Mouse (Mus musculus): ENCODE data around the gene Slc10a6. TPM values are rescaled to one million over a fixed set of nuclear protein-coding genes. Genes with fewer than 3 reads are reported as not detected.

Gene Slc10a6
- 0.90 and 0.99 TPM in 2 replicates for polyA plus RNA-seq (2012; rRNA removed)

DNA sequence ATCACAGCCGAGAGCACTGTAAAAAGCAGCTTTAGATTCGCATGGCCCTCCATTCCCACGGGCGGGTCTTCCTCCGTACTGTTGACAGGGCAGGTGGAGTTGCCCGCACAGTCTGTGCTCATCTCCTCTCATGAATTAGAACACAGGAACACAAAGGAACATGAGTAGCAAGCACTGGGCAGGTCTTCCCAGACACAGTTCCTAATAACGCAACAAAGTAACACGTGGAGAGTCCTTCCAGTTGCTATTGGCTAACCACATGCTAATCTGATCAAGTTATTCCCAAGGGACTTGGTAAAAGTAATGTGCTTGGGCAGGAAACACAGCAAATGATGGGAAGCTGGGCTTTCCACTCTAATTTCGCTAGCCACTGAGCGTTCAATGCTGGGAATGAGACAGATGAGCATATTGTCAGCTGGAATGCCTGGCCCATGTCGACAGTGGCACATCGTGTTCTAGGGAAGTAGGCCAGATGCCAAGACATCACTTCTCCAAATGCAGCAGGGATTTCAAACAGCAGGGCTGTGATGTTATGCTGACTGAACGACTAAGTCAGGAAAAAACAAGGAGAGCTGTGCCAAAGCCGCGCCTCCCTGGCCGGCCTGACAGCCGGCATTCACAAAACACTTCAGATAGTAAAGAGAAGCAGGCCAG is at the start of gene Slc10a6:
Gene Slc10a6, minus strand, starts transcription at position 293 of the 654 bp plus-strand sequence.
- Histone ChIP-seq H3K27ac (ENCODE audit: insufficient read depth, low read length) (peak within 1 kb of the TSS; percentile 25; the same call in 1 of the 2 replicates), H3K27me3 (ENCODE audit: control insufficient read depth, insufficient read depth, low read length) (no peaks in the 10 kb centered on the region), H3K4me1 (ENCODE audit: control insufficient read depth, insufficient read depth, insufficient read length) (0 out of 2 replicates have a peak, but pooled peaks cover 2% of the 10 kb centered on the region), H3K36me3 (ENCODE audit: control insufficient read depth, insufficient read depth, low read length) (no peaks in the 10 kb centered on the region), H3K4me3 (ENCODE audit: extremely low read depth, insufficient read depth, insufficient read length) (no peak within 1 kb of the TSS)
- WGBS = 65% methylated on average over 17 of the region's 17 CpGs
- TF ChIP-seq CTCF (IDR thresholded peaks at IDR 0.05; ENCODE audit: extremely low read depth, insufficient read depth, insufficient read length, insufficient replicate concordance) = no peak
- no peak for TF ChIP-seq POLR2A (IDR thresholded peaks at IDR 0.05; ENCODE audit: low read depth, low read length)
- no peak for DNase-seq (ENCODE audit: low read depth in 1 of 2, low spot score in 2 of 2)

DNA sequence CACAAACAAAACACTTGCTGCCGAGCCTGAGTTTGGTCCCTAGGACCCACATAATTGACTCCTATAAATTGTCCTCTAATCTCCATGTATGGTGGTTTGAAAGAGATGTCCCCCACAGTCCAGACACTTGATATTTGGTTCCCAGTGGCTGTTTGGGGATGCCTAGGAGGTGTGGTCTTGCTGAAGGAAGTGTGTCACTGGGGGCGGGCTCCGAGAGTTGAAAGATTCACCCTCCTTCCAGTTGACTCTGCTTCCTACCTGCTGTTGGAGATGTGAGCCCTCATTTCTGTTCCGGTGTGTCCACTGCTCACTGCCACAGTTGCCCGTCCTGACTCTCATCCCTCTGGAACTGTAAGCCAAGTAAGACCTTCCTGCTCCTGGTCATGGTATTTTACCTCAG is 49.8 kb upstream of the Slc10a6 start:
- Histone ChIP-seq H3K4me1 (ENCODE audit: control insufficient read depth, insufficient read depth, insufficient read length) (no peaks in the 10 kb centered on the region), H3K27me3 (ENCODE audit: control insufficient read depth, insufficient read depth, low read length) (no peaks in the 10 kb centered on the region), H3K27ac (ENCODE audit: insufficient read depth, low read length) (no peak overlapping the region), H3K36me3 (ENCODE audit: control insufficient read depth, insufficient read depth, low read length) (no peaks in the 10 kb centered on the region), H3K4me3 (ENCODE audit: extremely low read depth, insufficient read depth, insufficient read length) (no peak overlapping the region)
- no peak for DNase-seq (ENCODE audit: low read depth in 1 of 2, low spot score in 2 of 2)
- WGBS = 92% methylated on average over 5 of the region's 5 CpGs
- TF ChIP-seq CTCF (IDR thresholded peaks at IDR 0.05; ENCODE audit: extremely low read depth, insufficient read depth, insufficient read length, insufficient replicate concordance) (no peak), POLR2A (IDR thresholded peaks at IDR 0.05; ENCODE audit: low read depth, low read length) (no peak)

DNA sequence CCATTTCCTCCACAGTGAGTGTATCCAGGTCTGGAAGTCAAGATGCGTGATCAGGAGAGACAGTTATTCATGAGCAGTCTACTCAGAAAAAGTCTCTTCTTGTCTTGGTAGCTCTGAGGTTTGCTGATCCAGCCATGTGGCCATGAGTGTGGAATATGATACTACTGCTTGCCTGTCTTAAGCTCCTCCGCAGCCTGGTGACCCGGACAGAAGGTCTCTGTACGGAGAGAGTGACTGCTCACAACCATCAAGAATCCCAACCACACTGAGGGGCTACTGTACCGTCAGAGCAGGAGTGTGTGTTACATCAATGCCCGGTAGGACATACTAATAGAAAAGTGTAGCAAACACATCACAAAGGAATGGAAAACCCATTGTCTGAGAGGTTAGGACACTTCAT is 48.7 kb upstream of the Slc10a6 start:
- H3K27me3 ChIP-seq (ENCODE audit: control insufficient read depth, insufficient read depth, low read length) = no peaks in the 10 kb centered on the region
- no peaks in the 10 kb centered on the region for H3K4me1 ChIP-seq (ENCODE audit: control insufficient read depth, insufficient read depth, insufficient read length)
- DNase-seq (ENCODE audit: low read depth in 1 of 2, low spot score in 2 of 2) = no peak
- no peak for TF ChIP-seq CTCF (IDR thresholded peaks at IDR 0.05; ENCODE audit: extremely low read depth, insufficient read depth, insufficient read length, insufficient replicate concordance)
- TF ChIP-seq POLR2A (IDR thresholded peaks at IDR 0.05; ENCODE audit: low read depth, low read length) = no peak
- H3K4me3 ChIP-seq (ENCODE audit: extremely low read depth, insufficient read depth, insufficient read length) = no peak overlapping the region
- no peaks in the 10 kb centered on the region for H3K36me3 ChIP-seq (ENCODE audit: control insufficient read depth, insufficient read depth, low read length)
- H3K27ac ChIP-seq (ENCODE audit: insufficient read depth, low read length) = no peak overlapping the region
- 90% methylated on average over 6 of the region's 6 CpGs for WGBS

DNA sequence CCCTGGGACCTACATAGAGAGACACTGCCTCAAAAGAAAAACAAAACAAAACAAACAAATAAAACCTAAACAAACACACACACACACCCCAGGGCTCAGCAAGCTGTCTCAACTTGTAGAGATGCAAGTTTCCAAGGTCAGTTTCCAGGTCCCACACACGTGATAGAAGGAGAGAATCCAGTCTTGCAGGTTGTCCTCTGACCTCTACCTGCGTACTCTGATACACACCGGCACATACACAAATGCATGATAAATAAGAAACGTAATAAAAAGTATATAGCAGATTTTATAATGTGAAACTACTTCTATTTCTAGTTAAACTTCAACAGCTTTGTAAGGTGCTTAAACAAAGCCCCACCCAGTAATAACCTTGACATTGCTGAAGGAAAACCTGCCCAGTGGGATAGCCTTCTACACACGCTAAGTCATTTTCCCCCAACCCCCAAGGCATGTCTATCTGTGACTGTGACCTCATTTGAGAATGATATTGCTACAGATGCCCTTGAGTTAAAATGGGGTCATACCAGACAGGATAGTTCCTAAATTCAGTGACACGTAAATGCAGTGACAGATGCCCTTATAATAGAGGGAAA is 47.2 kb upstream of the Slc10a6 start:
- Histone ChIP-seq H3K27ac (ENCODE audit: insufficient read depth, low read length) (no peak overlapping the region), H3K4me3 (ENCODE audit: extremely low read depth, insufficient read depth, insufficient read length) (no peak overlapping the region), H3K27me3 (ENCODE audit: control insufficient read depth, insufficient read depth, low read length) (no peaks in the 10 kb centered on the region), H3K36me3 (ENCODE audit: control insufficient read depth, insufficient read depth, low read length) (no peaks in the 10 kb centered on the region), H3K4me1 (ENCODE audit: control insufficient read depth, insufficient read depth, insufficient read length) (no peaks in the 10 kb centered on the region)
- DNase-seq (ENCODE audit: low read depth in 1 of 2, low spot score in 2 of 2) = no peak
- WGBS = 90% methylated on average over 6 of the region's 6 CpGs
- TF ChIP-seq POLR2A (IDR thresholded peaks at IDR 0.05; ENCODE audit: low read depth, low read length) = no peak
- no peak for TF ChIP-seq CTCF (IDR thresholded peaks at IDR 0.05; ENCODE audit: extremely low read depth, insufficient read depth, insufficient read length, insufficient replicate concordance)

DNA sequence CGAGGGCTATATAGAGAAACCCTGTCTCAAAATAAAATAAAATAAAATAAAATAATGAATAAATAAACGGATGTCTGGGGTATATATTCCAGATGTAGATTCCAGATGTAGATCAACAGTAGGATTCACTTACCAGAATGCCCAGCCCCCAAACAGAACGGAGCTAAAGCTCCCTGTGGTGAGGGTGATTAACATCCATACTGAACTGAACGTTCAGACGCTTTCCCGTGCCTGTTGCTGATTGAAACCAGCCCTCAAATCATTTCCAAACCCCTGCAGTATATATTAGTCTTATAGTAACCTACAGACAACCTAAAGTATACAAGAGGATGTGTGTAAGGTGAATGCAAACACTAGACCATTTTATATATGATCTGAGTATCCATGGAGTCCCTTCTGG is 45.3 kb upstream of the Slc10a6 start:
- H3K27ac ChIP-seq (ENCODE audit: insufficient read depth, low read length) = no peak overlapping the region
- WGBS = 88% methylated on average over 6 of the region's 6 CpGs
- TF ChIP-seq CTCF (IDR thresholded peaks at IDR 0.05; ENCODE audit: extremely low read depth, insufficient read depth, insufficient read length, insufficient replicate concordance) (no peak), POLR2A (IDR thresholded peaks at IDR 0.05; ENCODE audit: low read depth, low read length) (no peak)
- no peaks in the 10 kb centered on the region for H3K27me3 ChIP-seq (ENCODE audit: control insufficient read depth, insufficient read depth, low read length)
- no peak for DNase-seq (ENCODE audit: low read depth in 1 of 2, low spot score in 2 of 2)
- H3K4me3 ChIP-seq (ENCODE audit: extremely low read depth, insufficient read depth, insufficient read length) = no peak overlapping the region
- H3K4me1 ChIP-seq (ENCODE audit: control insufficient read depth, insufficient read depth, insufficient read length) = no peaks in the 10 kb centered on the region
- H3K36me3 ChIP-seq (ENCODE audit: control insufficient read depth, insufficient read depth, low read length) = no peaks in the 10 kb centered on the region

DNA sequence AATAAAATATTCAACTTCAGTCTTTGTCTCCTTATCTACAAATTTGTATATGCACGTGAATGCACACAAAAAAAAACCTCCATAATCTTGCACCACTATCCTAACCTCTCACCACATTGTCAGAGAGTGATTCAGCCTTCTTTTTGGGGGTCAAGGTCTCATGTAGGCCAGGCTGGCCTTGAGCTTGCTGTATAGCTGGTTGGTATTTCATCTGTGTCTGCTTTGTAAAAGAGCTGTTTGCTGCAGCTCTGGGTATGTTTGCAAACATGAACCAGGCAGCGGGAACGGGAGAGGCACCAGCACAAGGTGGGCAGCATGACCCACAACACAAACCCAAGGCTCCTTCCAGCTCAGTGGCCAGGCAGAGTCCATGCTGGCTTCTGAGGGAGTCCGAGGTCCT is 44.4 kb upstream of the Slc10a6 start:
- Histone ChIP-seq H3K27ac (ENCODE audit: insufficient read depth, low read length) (no peak overlapping the region), H3K4me1 (ENCODE audit: control insufficient read depth, insufficient read depth, insufficient read length) (no peaks in the 10 kb centered on the region), H3K27me3 (ENCODE audit: control insufficient read depth, insufficient read depth, low read length) (no peaks in the 10 kb centered on the region), H3K36me3 (ENCODE audit: control insufficient read depth, insufficient read depth, low read length) (no peaks in the 10 kb centered on the region), H3K4me3 (ENCODE audit: extremely low read depth, insufficient read depth, insufficient read length) (no peak overlapping the region)
- DNase-seq (ENCODE audit: low read depth in 1 of 2, low spot score in 2 of 2) = no peak
- WGBS = 85% methylated on average over 4 of the region's 4 CpGs
- TF ChIP-seq POLR2A (IDR thresholded peaks at IDR 0.05; ENCODE audit: low read depth, low read length) = no peak
- TF ChIP-seq CTCF (IDR thresholded peaks at IDR 0.05; ENCODE audit: extremely low read depth, insufficient read depth, insufficient read length, insufficient replicate concordance) = no peak

DNA sequence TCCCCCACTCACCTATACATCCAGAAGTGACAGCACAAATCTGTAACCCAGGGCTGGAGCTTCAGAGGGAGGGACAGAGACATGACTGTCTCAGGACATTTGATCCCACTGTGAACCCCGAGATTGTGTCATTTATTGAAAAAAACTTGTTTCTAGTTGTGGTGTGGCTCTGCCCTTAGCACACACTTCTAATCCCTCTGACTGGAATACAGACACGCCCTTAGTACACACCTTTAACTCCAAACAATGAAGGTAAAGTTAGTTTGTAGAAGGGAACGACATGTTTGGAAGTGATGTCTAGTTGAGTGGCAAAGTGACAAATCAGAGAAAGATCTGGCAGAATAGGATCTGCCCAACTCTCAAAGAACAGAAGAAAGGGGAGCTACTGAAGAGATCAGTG is 42.7 kb upstream of the Slc10a6 start:
- no peak for DNase-seq (ENCODE audit: low read depth in 1 of 2, low spot score in 2 of 2)
- 82% methylated on average over 3 of the region's 3 CpGs for WGBS
- Histone ChIP-seq H3K27me3 (ENCODE audit: control insufficient read depth, insufficient read depth, low read length) (no peaks in the 10 kb centered on the region), H3K27ac (ENCODE audit: insufficient read depth, low read length) (no peak overlapping the region), H3K4me3 (ENCODE audit: extremely low read depth, insufficient read depth, insufficient read length) (no peak overlapping the region), H3K4me1 (ENCODE audit: control insufficient read depth, insufficient read depth, insufficient read length) (no peaks in the 10 kb centered on the region), H3K36me3 (ENCODE audit: control insufficient read depth, insufficient read depth, low read length) (no peaks in the 10 kb centered on the region)
- TF ChIP-seq CTCF (IDR thresholded peaks at IDR 0.05; ENCODE audit: extremely low read depth, insufficient read depth, insufficient read length, insufficient replicate concordance) (no peak), POLR2A (IDR thresholded peaks at IDR 0.05; ENCODE audit: low read depth, low read length) (no peak)

All from spleen, adult 2 months (tissue).